Mouse (Mus musculus) heart, adult 2 months (tissue): Measurements from ENCODE around the gene Slc45a1. TPM values are rescaled to one million over a fixed set of nuclear protein-coding genes. Genes with fewer than 3 reads are reported as not detected.
A peak's percentile ranks its signal among the peaks of the same experiment; 100 is the strongest.
"Not testable (repeated sequence)": the region's sequence is repeated elsewhere in the genome, so short reads cannot be mapped to it uniquely, and the experiment has no call there.

Experiments used
- DNase-seq, 2 experiments: peaks; one replicate each; pipeline ENCODE4 v3.0.0; 2021
- H3K27ac ChIP-seq: fragments of 200-600 bp; 2 replicates; pipeline ENCODE4 v1.8.1; 2022
- H3K27me3 ChIP-seq: fragments of 200-500 bp; 2 replicates; pipeline ENCODE4 v1.6.1; 2012; ENCODE audit warnings: mild to moderate bottlenecking, low read length, inconsistent platforms, mixed read lengths; ENCODE audit not compliant: control insufficient read depth, insufficient read depth
- H3K36me3 ChIP-seq: fragments of 200-500 bp; 2 replicates; pipeline ENCODE4 v1.6.1; 2012; ENCODE audit warnings: low read length, inconsistent platforms; ENCODE audit not compliant: control insufficient read depth, insufficient read depth
- H3K4me1 ChIP-seq: fragments of 200-500 bp; 2 replicates; pipeline ENCODE4 v1.6.1; 2011; ENCODE audit warnings: low read length; ENCODE audit not compliant: control insufficient read depth, insufficient read depth
- H3K4me3 ChIP-seq: fragments of 200-600 bp; 2 replicates; pipeline ENCODE4 v1.8.1; 2022
- H3K79me2 ChIP-seq: fragments of 200-500 bp; replicated peaks from 2 replicates; pipeline ENCODE4 v1.6.1; 2012; ENCODE audit warnings: mild to moderate bottlenecking, inconsistent platforms, low read length, moderate library complexity, mixed read lengths; ENCODE audit not compliant: control insufficient read depth, insufficient read depth
- H3K9ac ChIP-seq: fragments of 200-500 bp; 2 replicates; pipeline ENCODE4 v1.6.1; 2012; ENCODE audit warnings: low read depth, mild to moderate bottlenecking, control low read depth, inconsistent platforms, low read length, mixed read lengths
- CTCF ChIP-seq: fragments of 200-600 bp; IDR thresholded peaks from 2 replicates; pipeline ENCODE4 v1.8.1; 2022; ENCODE audit warnings: antibody characterized with exemption, mild to moderate bottlenecking, moderate library complexity
- EP300 ChIP-seq: fragments of 200-500 bp; IDR thresholded peaks from 2 replicates; pipeline ENCODE4 v1.6.1; 2011; ENCODE audit warnings: low read depth, low read length, control low read depth; ENCODE audit not compliant: insufficient read depth
- POLR2A ChIP-seq: fragments of 200-500 bp; IDR thresholded peaks from 2 replicates; pipeline ENCODE4 v1.6.1; 2011; ENCODE audit warnings: mild to moderate bottlenecking, low read depth, low read length, control low read depth; ENCODE audit not compliant: insufficient read depth
- WGBS: fragments of 180-500 bp; shearing (Covaris S2); methylation state at CpG from one replicate; pipeline ENCODE4 v1.1.7; 2018; 5-methylcytosine and 5-hydroxymethylcytosine counted together
- intact Hi-C: fragments of 180-260 bp; cut with DNase I; formaldehyde crosslinking; loops from one replicate; pipeline ENCODE4 v1.15.1; 2025
- polyA plus RNA-seq: library from polyadenylated mRNA; depleted of rRNA; stranded (reverse); fragments of >200 nt; gene quantifications from 2 replicates; pipeline ENCODE4 v1.2.3, GENCODE M21; 2012
- total RNA-seq, 2 experiments: library from RNA; stranded (reverse); gene quantifications; 2 replicates each; pipeline ENCODE4 v1.2.3; 2021

The Slc45a1 gene
- total and polyA plus RNA-seq, 3 experiments, result not detected

GRCm38 (mm10) chr4:150605804-150606203, 46.2 kb downstream of the Slc45a1 start:
- no peak for DNase-seq
- no peaks in the 10 kb centered on the region for H3K36me3 ChIP-seq
- peaks cover 5% of the 10 kb centered on the region for H3K4me1 ChIP-seq
- TF ChIP-seq POLR2A (no peak), EP300 (no peak), CTCF (no peak)
- 87% methylated on average over 3 of the region's 3 CpGs for WGBS
- H3K9ac ChIP-seq, result no peak overlapping the region
- no peak overlapping the region for H3K4me3 ChIP-seq
- peaks cover 10% of the 10 kb centered on the region for H3K79me2 ChIP-seq
- intact Hi-C loops, result no loop called here
- H3K27me3 ChIP-seq, result no peaks in the 10 kb centered on the region
- H3K27ac ChIP-seq, result no peak overlapping the region

GRCm38 (mm10) chr4:150603366-150604061, 48.5 kb downstream of the Slc45a1 start:
- TF ChIP-seq EP300 (no peak), CTCF (no peak), POLR2A (no peak)
- peaks cover 10% of the 10 kb centered on the region for H3K79me2 ChIP-seq
- intact Hi-C loops, result no loop called here
- H3K9ac ChIP-seq, result no peak overlapping the region
- H3K4me1 ChIP-seq, result peaks cover 9% of the 10 kb centered on the region
- no peak for DNase-seq
- H3K27me3 ChIP-seq, result no peaks in the 10 kb centered on the region
- no peak overlapping the region for H3K4me3 ChIP-seq
- H3K27ac ChIP-seq, result no peak overlapping the region
- no peaks in the 10 kb centered on the region; the same call in 1 of the 2 replicates for H3K36me3 ChIP-seq
- 100% methylated on average over 1 of the region's 1 CpGs for WGBS

- no peak overlapping the region for H3K4me3 ChIP-seq
- H3K27ac ChIP-seq, result no peak overlapping the region
- DNase-seq, result no peak
- H3K79me2 ChIP-seq, result peaks cover 10% of the 10 kb centered on the region
- intact Hi-C loops, result no loop called here
- peaks cover 12% of the 10 kb centered on the region for H3K4me1 ChIP-seq
- 92% methylated on average over 10 of the region's 10 CpGs for WGBS
- H3K9ac ChIP-seq, result no peak overlapping the region
- H3K27me3 ChIP-seq, result no peaks in the 10 kb centered on the region
- H3K36me3 ChIP-seq, result peaks cover 6% of the 10 kb centered on the region; the same call in 1 of the 2 replicates
- no peak for TF ChIP-seq CTCF
- no peak for TF ChIP-seq EP300
- TF ChIP-seq POLR2A, result no peak
These were observed 50.5 kb downstream of the Slc45a1 start for GRCm38 (mm10) chr4:150601489-150601888.

- H3K27me3 ChIP-seq, H3K36me3 ChIP-seq, DNase-seq, H3K4me3 ChIP-seq, H3K9ac ChIP-seq, intact Hi-C loops, H3K27ac ChIP-seq: not testable (repeated sequence)
- Histone ChIP-seq H3K4me1 (peaks cover 15% of the 10 kb centered on the region), H3K79me2 (peaks cover 11% of the 10 kb centered on the region)
- 91% methylated on average over 2 of the region's 2 CpGs for WGBS
These were observed 51.5 kb downstream of the Slc45a1 start for GRCm38 (mm10) chr4:150600503-150600902.

GRCm38 (mm10) chr4:150599119-150599992, 52.6 kb downstream of the Slc45a1 start:
- H3K79me2 ChIP-seq, result peaks cover 12% of the 10 kb centered on the region
- H3K27ac ChIP-seq, result 0 out of 2 replicates have a peak overlapping the region, but pooled peaks have one; percentile 10
- intact Hi-C loops, result no loop called here
- no peak for DNase-seq
- H3K36me3 ChIP-seq, result peaks cover 6% of the 10 kb centered on the region; the same call in 1 of the 2 replicates
- no peak overlapping the region for H3K9ac ChIP-seq
- peaks cover 15% of the 10 kb centered on the region for H3K4me1 ChIP-seq
- H3K4me3 ChIP-seq, result no peak overlapping the region
- H3K27me3 ChIP-seq, result no peaks in the 10 kb centered on the region
- TF ChIP-seq POLR2A (no peak), CTCF (no peak; the same call in 1 of the 2 replicates), EP300 (no peak)
- WGBS, result 39% methylated on average over 3 of the region's 3 CpGs

- no peak for TF ChIP-seq EP300
- no peak for TF ChIP-seq POLR2A
- no peak for TF ChIP-seq CTCF
- Histone ChIP-seq H3K9ac (no peak overlapping the region), H3K4me3 (no peak overlapping the region), H3K4me1 (peaks cover 17% of the 10 kb centered on the region), H3K36me3 (peaks cover 8% of the 10 kb centered on the region; the same call in 1 of the 2 replicates), H3K27ac (no peak overlapping the region), H3K79me2 (peaks cover 8% of the 10 kb centered on the region), H3K27me3 (no peaks in the 10 kb centered on the region)
- intact Hi-C loops, result no loop called here
- DNase-seq, result no peak
- WGBS, result 2% methylated on average over 1 of the region's 1 CpGs
These were observed 53.3 kb downstream of the Slc45a1 start for GRCm38 (mm10) chr4:150598686-150599085.
